Mouse (Mus musculus) lung, postnatal 0 days (tissue): ENCODE results near the gene Trem3. TPM values are rescaled to one million over a fixed set of nuclear protein-coding genes. Genes with fewer than 3 reads are reported as not detected.

Experiments used
- ATAC-seq: fragments of 200-750 bp; cut with Nextera tagmentation; 2 replicates; pipeline ENCODE4 v1.8.0; 2017; ENCODE audit warnings: moderate library complexity
- DNase-seq: peaks from one replicate; pipeline ENCODE4 v3.0.0-alpha.2; 2016; ENCODE audit warnings: low spot score
- H3K27ac ChIP-seq: fragments of 300-500 bp; sonication (generic); 2 replicates; pipeline ENCODE4 v1.5.1; 2014; ENCODE audit warnings: antibody characterized with exemption, mild to moderate bottlenecking, low read length, mixed read lengths
- H3K27me3 ChIP-seq: fragments of 300-500 bp; sonication (generic); replicated peaks from 2 replicates; pipeline ENCODE4 v1.6.1; 2014; ENCODE audit warnings: low read length, mixed read lengths; ENCODE audit not compliant: insufficient read depth
- H3K36me3 ChIP-seq: fragments of 300-500 bp; sonication (generic); 2 replicates; pipeline ENCODE4 v1.6.1; 2014; ENCODE audit warnings: low read length, mixed read lengths; ENCODE audit not compliant: insufficient read depth
- H3K4me1 ChIP-seq: fragments of 300-500 bp; sonication (generic); 2 replicates; pipeline ENCODE4 v1.6.1; 2014; ENCODE audit warnings: antibody characterized with exemption, low read depth, low read length, mixed read lengths; ENCODE audit not compliant: insufficient read depth
- H3K4me2 ChIP-seq: fragments of 300-500 bp; sonication (generic); replicated peaks from 2 replicates; pipeline ENCODE4 v1.6.1; 2014; ENCODE audit warnings: low read depth, mild to moderate bottlenecking, low read length, moderate library complexity, mixed read lengths
- H3K4me3 ChIP-seq: fragments of 300-500 bp; sonication (generic); 2 replicates; pipeline ENCODE4 v1.5.1; 2014; ENCODE audit warnings: low read depth, low read length
- H3K9ac ChIP-seq: fragments of 300-500 bp; sonication (generic); replicated peaks from 2 replicates; pipeline ENCODE4 v1.6.1; 2014; ENCODE audit warnings: low read depth, mild to moderate bottlenecking
- H3K9me3 ChIP-seq: fragments of 300-500 bp; sonication (generic); 2 replicates; pipeline ENCODE4 v1.6.1; 2016; ENCODE audit warnings: low read length, mixed read lengths
- CTCF ChIP-seq: IDR thresholded peaks from 2 replicates; pipeline ENCODE4 v1.5.1; 2016; ENCODE audit warnings: antibody characterized with exemption, mild to moderate bottlenecking
- EP300 ChIP-seq: IDR thresholded peaks from 2 replicates; pipeline ENCODE4 v1.6.1; 2016; ENCODE audit warnings: antibody characterized with exemption, mild to moderate bottlenecking, control low read depth
- WGBS: fragments of 180-500 bp; shearing (Covaris S2); extraction: QIAGEN DNeasy Blood & Tissue Kit; methylation state at CpG from one replicate; pipeline ENCODE4 v1.1.7; 2014; 5-methylcytosine and 5-hydroxymethylcytosine counted together
- polyA plus RNA-seq: library from polyadenylated mRNA; unstranded; fragments of >200 nt; fragmentation: Nextera tagmentation; extraction: Ambion mirVana; gene quantifications from 2 replicates; pipeline ENCODE4 v1.2.1, GENCODE M21; 2015

The Trem3 gene
- polyA plus RNA-seq, 1 experiment from 2014 or later = 2.0 TPM

DNA sequence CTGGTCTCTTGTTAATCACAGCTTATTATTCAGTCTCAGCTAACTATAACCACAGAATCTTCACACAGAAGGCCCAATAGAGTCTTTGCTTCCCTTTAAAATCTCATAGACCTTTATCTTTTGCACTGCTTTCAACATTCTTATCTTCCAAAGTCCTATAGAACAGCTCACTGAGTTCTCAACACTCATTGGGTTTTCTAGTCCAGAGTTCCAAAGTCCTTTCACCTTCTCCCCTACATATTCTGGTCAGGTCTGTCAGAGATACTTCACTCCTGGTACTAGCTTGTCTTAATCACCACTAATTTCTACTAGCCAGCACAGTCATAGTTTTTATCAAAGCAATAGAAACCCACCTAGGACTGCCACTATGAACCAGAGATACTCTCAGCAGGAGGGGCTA is 9.0 kb downstream of the Trem3 start:
- Histone ChIP-seq H3K4me2 (no peak overlapping the region), H3K4me1 (no peaks in the 10 kb centered on the region)
- ATAC-seq = no peak

DNA sequence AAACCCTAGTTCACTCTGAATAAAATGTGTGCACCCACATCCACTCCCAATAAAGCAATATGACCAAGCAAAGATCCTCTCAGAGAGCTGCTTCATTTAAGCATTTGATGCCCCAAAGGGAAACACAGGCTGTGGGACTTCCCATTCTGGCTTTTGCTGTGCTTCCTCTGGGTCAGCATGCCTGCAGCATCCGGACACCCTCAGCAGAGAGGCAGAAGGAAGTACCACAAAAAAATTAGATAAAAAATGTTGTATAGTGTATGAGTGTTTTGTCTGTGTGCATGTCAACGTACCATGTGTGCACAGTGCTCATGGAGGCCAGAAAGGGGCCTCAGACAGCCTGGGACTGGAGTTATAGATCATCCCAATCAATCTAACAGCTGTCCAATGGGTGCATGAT is 14.3 kb downstream of the Trem3 start:
- ATAC-seq = no peak
- TF ChIP-seq CTCF = no peak
- no peak for TF ChIP-seq EP300
- Histone ChIP-seq H3K4me1 (no peaks in the 10 kb centered on the region), H3K27ac (no peak overlapping the region), H3K36me3 (no peaks in the 10 kb centered on the region), H3K9ac (no peak overlapping the region), H3K9me3 (peaks cover 3% of the 10 kb centered on the region; the same call in 1 of the 2 replicates), H3K4me3 (no peak overlapping the region), H3K4me2 (no peak overlapping the region), H3K27me3 (no peaks in the 10 kb centered on the region)
- 55% methylated on average over 2 of the region's 2 CpGs for WGBS
- DNase-seq = no peak

More for the DNA sequence above, 9.0 kb downstream of the Trem3 start:
- Histone ChIP-seq H3K4me3 (no peak overlapping the region), H3K9me3 (peaks cover 3% of the 10 kb centered on the region; the same call in 1 of the 2 replicates), H3K36me3 (no peaks in the 10 kb centered on the region), H3K9ac (no peak overlapping the region), H3K27ac (no peak overlapping the region), H3K27me3 (no peaks in the 10 kb centered on the region)
- TF ChIP-seq EP300 = no peak
- no peak for TF ChIP-seq CTCF
- no peak for DNase-seq

DNA sequence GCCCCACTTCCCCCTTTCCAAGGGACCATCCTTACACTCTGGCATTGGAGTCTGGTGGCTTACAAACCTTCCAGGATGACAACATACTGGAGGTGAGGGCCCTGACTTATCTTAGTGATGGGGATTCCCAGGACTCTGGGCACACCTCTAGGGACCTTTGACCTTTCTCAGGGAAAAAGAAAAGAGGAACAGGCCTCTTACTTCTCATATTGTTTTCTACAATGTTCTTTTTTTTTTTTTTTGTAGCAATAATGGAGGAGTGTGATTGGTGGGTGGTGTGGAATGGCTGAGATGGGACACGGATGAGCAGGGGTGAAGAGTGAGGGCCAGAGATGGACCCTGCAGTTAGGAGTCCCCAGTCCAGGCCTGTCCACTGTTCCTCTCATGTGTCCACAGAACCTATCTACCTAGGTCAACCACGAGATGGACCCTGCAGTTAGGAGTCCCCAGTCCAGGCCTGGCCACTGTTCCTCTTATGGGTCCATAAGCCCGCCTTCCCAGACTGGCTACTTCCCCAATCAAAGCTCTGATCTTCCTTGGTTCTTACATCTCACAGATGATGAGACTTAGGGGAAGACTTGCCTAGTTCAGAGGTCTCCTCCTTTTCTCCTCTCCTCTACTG is 16.3 kb downstream of the Trem3 start, which contains the start of gene Treml4:
Gene Treml4 (plus strand): TSS at position 555 of the 622 bp plus-strand sequence.
- TF ChIP-seq EP300 = no peak
- TF ChIP-seq CTCF = no peak
- Histone ChIP-seq H3K4me2 (no peak within 1 kb of the TSS), H3K9me3 (peaks cover 3% of the 10 kb centered on the region; the same call in 1 of the 2 replicates), H3K27me3 (no peaks in the 10 kb centered on the region), H3K27ac (no peak within 1 kb of the TSS), H3K4me3 (no peak within 1 kb of the TSS), H3K4me1 (no peaks in the 10 kb centered on the region), H3K36me3 (no peaks in the 10 kb centered on the region), H3K9ac (no peak within 1 kb of the TSS)
- ATAC-seq = no peak
- WGBS = 81% methylated on average over 3 of the region's 3 CpGs
- peak; percentile 11 for DNase-seq

DNA sequence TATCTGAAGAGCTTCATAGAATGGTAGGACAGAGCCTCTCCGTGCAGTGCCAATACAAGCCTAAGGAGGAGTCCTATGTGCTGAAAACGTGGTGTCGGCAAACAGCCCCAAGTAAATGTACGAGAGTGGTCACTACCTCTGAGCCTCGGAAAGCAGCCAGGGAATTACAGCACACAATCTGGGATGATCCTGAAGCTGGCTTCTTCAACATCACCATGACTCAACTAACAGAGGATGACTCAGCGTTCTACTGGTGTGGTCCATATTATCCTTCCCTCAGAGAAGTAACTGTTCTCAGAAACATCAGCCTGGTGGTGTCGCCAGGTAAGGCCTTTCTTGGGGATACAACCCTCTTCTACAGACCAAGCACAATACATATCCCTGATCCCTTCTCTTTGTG is 17.1 kb downstream of the Trem3 start:
- H3K27me3 ChIP-seq = no peaks in the 10 kb centered on the region
- no peak for DNase-seq
- H3K4me1 ChIP-seq = no peaks in the 10 kb centered on the region
- TF ChIP-seq CTCF = no peak
- TF ChIP-seq EP300 = no peak
- no peaks in the 10 kb centered on the region for H3K9me3 ChIP-seq
- H3K36me3 ChIP-seq = no peaks in the 10 kb centered on the region
- no peak overlapping the region for H3K27ac ChIP-seq
- H3K9ac ChIP-seq = no peak overlapping the region
- no peak overlapping the region for H3K4me2 ChIP-seq
- ATAC-seq = no peak
- H3K4me3 ChIP-seq = no peak overlapping the region
- 86% methylated on average over 7 of the region's 7 CpGs for WGBS

DNA sequence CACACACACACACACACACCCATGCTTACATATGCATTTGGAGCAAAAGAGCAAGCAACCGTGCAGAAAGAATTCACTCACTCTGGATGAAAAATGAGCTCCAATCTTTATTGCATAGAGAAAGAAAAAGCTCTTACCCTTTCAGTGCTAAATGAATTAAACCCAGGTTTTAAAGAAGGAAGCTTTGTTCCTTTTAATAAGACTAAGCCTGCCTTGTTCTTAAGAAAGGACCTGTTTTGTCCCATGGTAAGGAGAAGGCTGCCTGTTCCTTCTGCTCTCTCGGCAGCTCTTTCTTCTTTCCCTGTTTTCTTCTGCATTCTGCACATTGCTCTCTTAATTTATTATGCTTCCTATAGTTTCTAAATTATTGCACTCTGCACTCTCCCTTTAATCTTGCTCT is 18.6 kb downstream of the Trem3 start:
- 33% methylated on average over 2 of the region's 2 CpGs for WGBS

DNA sequence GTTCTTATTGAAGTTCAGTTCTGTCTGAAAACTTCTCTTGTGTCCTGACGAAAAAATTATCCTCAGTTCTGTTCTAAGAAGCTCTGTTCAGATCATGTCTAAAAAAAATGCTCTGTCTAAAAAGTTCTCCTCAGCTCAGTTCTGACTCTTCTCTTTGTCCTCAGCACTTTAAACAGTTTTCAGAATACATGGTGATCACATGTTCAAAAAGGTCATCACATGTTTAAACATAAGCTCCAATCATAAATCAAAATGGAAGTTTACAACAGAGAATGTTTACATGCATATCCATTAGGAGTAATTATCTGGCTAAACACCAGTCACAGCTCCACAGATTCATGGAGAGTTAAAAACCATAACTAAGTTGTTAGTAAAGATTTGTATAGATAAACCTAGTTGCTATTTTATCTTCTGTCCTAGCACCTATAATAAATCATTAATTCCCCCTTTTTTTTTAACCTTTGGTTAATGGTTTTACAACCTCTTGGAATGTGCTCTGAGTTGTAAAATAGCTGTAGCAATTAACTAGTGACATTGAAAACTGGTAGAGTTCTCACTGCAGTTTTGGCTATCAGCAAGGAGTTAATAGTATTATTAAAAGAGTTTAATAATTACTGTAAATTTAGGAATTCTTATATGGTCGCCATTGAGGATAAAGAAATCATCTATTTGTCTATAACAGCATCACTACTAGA is 19.2 kb downstream of the Trem3 start:
- ATAC-seq (no peak), DNase-seq (no peak)
- H3K27ac ChIP-seq = no peak overlapping the region
- no peaks in the 10 kb centered on the region for H3K4me1 ChIP-seq
- H3K4me3 ChIP-seq = no peak overlapping the region
- WGBS = 29% methylated on average over 2 of the region's 2 CpGs
- H3K9ac ChIP-seq = no peak overlapping the region
- no peak overlapping the region for H3K4me2 ChIP-seq
- no peaks in the 10 kb centered on the region for H3K36me3 ChIP-seq
- H3K9me3 ChIP-seq = no peaks in the 10 kb centered on the region
- TF ChIP-seq EP300 = no peak
- no peak for TF ChIP-seq CTCF
- H3K27me3 ChIP-seq = no peaks in the 10 kb centered on the region

More for the DNA sequence above, 18.6 kb downstream of the Trem3 start:
- Histone ChIP-seq H3K4me1 (no peaks in the 10 kb centered on the region), H3K36me3 (no peaks in the 10 kb centered on the region), H3K27ac (no peak overlapping the region), H3K9ac (no peak overlapping the region), H3K27me3 (no peaks in the 10 kb centered on the region), H3K9me3 (no peaks in the 10 kb centered on the region), H3K4me2 (no peak overlapping the region), H3K4me3 (no peak overlapping the region)
- no peak for ATAC-seq
- no peak for TF ChIP-seq EP300
- TF ChIP-seq CTCF = no peak
- no peak for DNase-seq
